Mouse (Mus musculus) forebrain, embryonic 14.5 days (tissue): ENCODE measurements at regions not wholly inside any gene's neighbourhood (a gene's known extent, or its start where the extent isn't known, plus 50 kb on each side); places are given as distances from the start of the nearest gene placed in this dataset.

Experiments used
- ATAC-seq: fragments of 200-750 bp; cut with Nextera tagmentation; 2 replicates; pipeline ENCODE4 v1.8.0; 2017; ENCODE audit warnings: mild to moderate bottlenecking, moderate library complexity
- DNase-seq: peaks from one replicate; pipeline ENCODE4 v3.0.0-alpha.2; 2015; ENCODE audit warnings: low spot score
- H3K27ac ChIP-seq: fragments of 300-500 bp; sonication (generic); 2 replicates; pipeline ENCODE4 v1.5.1; 2014; ENCODE audit warnings: low read depth, mild to moderate bottlenecking, control low read depth, low read length, moderate library complexity
- H3K27me3 ChIP-seq: fragments of 300-500 bp; sonication (generic); replicated peaks from 2 replicates; pipeline ENCODE4 v1.6.1; 2014; ENCODE audit warnings: low read length, control low read depth, mixed read lengths; ENCODE audit not compliant: control insufficient read depth, insufficient read depth
- H3K36me3 ChIP-seq: fragments of 300-500 bp; sonication (generic); 2 replicates; pipeline ENCODE4 v1.6.1; 2014; ENCODE audit warnings: low read length, control low read depth; ENCODE audit not compliant: control insufficient read depth, insufficient read depth
- H3K4me1 ChIP-seq: fragments of 300-500 bp; sonication (generic); 2 replicates; pipeline ENCODE4 v1.6.1; 2014; ENCODE audit warnings: antibody characterized with exemption, low read length, control low read depth; ENCODE audit not compliant: control insufficient read depth, insufficient read depth
- H3K4me2 ChIP-seq: fragments of 300-500 bp; sonication (generic); 2 replicates; pipeline ENCODE4 v1.6.1; 2014; ENCODE audit warnings: mild to moderate bottlenecking, control low read depth, low read length
- H3K4me3 ChIP-seq: fragments of 300-500 bp; sonication (generic); 2 replicates; pipeline ENCODE4 v1.5.1; 2014; ENCODE audit warnings: low read depth, low read length, control low read depth
- H3K9ac ChIP-seq: fragments of 300-500 bp; sonication (generic); 2 replicates; pipeline ENCODE4 v1.6.1; 2014; ENCODE audit warnings: mild to moderate bottlenecking, low read length, control low read depth, moderate library complexity
- H3K9me3 ChIP-seq: fragments of 300-500 bp; sonication (generic); replicated peaks from 2 replicates; pipeline ENCODE4 v1.6.1; 2016; ENCODE audit warnings: low read length, control low read depth, mixed read lengths; ENCODE audit not compliant: control insufficient read depth
- WGBS: fragments of 180-500 bp; shearing (Covaris S2); extraction: QIAGEN DNeasy Blood & Tissue Kit; methylation state at CpG from one replicate; pipeline ENCODE4 v1.1.7; 2014; 5-methylcytosine and 5-hydroxymethylcytosine counted together

- H3K4me2 ChIP-seq: no peak overlapping the region
- H3K36me3 ChIP-seq: no peaks in the 10 kb centered on the region
- WGBS: 51% methylated on average over 7 of the region's 7 CpGs
- H3K4me1 ChIP-seq: peaks cover 28% of the 10 kb centered on the region
- 0 out of 2 replicates have a peak, but pooled peaks cover under 1% of the 10 kb centered on the region for H3K27me3 ChIP-seq
- H3K27ac ChIP-seq: no peak overlapping the region
- peak; percentile 38 for DNase-seq
- H3K9me3 ChIP-seq: no peaks in the 10 kb centered on the region
- H3K4me3 ChIP-seq: no peak overlapping the region
- no peak overlapping the region for H3K9ac ChIP-seq
- ATAC-seq: no peak
Observed at GRCm38 (mm10) chr8:12004241-12004640, 164.0 kb downstream of the Tex29 start.

- H3K4me2 ChIP-seq: no peak overlapping the region
- H3K27me3 ChIP-seq: no peaks in the 10 kb centered on the region
- H3K9me3 ChIP-seq: no peaks in the 10 kb centered on the region
- ATAC-seq: no peak
- WGBS: 88% methylated on average over 3 of the region's 3 CpGs
- no peak overlapping the region for H3K4me3 ChIP-seq
- 0 out of 2 replicates have a peak, but pooled peaks cover 3% of the 10 kb centered on the region for H3K4me1 ChIP-seq
- no peak overlapping the region for H3K9ac ChIP-seq
- no peaks in the 10 kb centered on the region for H3K36me3 ChIP-seq
- no peak for DNase-seq
- no peak overlapping the region for H3K27ac ChIP-seq
Observed at GRCm38 (mm10) chr8:12012769-12013168, 172.5 kb downstream of the Tex29 start.

DNA sequence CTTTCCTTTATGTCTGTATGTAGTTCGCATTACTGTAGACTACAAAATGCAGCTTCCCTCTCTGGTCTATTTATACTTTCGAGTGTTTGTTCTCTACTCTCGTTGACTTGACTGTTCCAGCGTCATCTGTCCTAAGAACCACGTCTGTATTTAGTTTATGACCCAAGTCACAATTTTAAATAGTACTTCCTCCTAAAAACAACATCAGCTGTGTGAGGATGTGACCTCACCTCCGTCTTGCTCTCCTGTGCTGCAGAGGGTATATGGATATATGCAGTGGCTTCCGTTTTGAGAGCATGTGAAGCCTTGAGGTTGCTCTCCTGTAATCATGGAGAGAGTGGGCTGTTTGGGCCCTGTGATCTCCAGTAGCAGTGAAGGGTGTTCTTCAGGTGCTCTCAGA lies 177.5 kb downstream of the Tex29 start:
- Histone ChIP-seq H3K9ac (no peak overlapping the region), H3K9me3 (no peaks in the 10 kb centered on the region), H3K27me3 (no peaks in the 10 kb centered on the region), H3K4me1 (no peaks in the 10 kb centered on the region), H3K36me3 (no peaks in the 10 kb centered on the region), H3K4me3 (no peak overlapping the region), H3K27ac (no peak overlapping the region), H3K4me2 (no peak overlapping the region)
- no peak for DNase-seq
- no peak for ATAC-seq
- 90% methylated on average over 7 of the region's 7 CpGs for WGBS

GRCm38 (mm10) chr8:12019272-12019671 lies 179.0 kb downstream of the Tex29 start:
- Histone ChIP-seq H3K9me3 (no peaks in the 10 kb centered on the region), H3K4me2 (no peak overlapping the region), H3K27me3 (no peaks in the 10 kb centered on the region), H3K27ac (no peak overlapping the region), H3K9ac (no peak overlapping the region), H3K4me3 (no peak overlapping the region), H3K36me3 (no peaks in the 10 kb centered on the region), H3K4me1 (no peaks in the 10 kb centered on the region)
- ATAC-seq: no peak
- 93% methylated on average over 9 of the region's 9 CpGs for WGBS
- DNase-seq: no peak

GRCm38 (mm10) chr8:12023669-12024390 lies 183.6 kb downstream of the Tex29 start:
- Histone ChIP-seq H3K4me3 (no peak overlapping the region), H3K4me2 (no peak overlapping the region), H3K27ac (no peak overlapping the region), H3K4me1 (no peaks in the 10 kb centered on the region), H3K36me3 (no peaks in the 10 kb centered on the region), H3K9me3 (no peaks in the 10 kb centered on the region), H3K9ac (no peak overlapping the region), H3K27me3 (no peaks in the 10 kb centered on the region)
- ATAC-seq: no peak
- WGBS: 80% methylated on average over 4 of the region's 4 CpGs
- no peak for DNase-seq

- no peak overlapping the region for H3K9ac ChIP-seq
- no peak overlapping the region for H3K27ac ChIP-seq
- DNase-seq (peak; percentile 78), ATAC-seq (peak; percentile 60; the same call in 1 of the 2 replicates)
- no peaks in the 10 kb centered on the region for H3K36me3 ChIP-seq
- H3K4me2 ChIP-seq: no peak overlapping the region
- H3K27me3 ChIP-seq: no peaks in the 10 kb centered on the region
- WGBS: 57% methylated on average over 22 of the region's 22 CpGs
- H3K4me3 ChIP-seq: no peak overlapping the region
- H3K9me3 ChIP-seq: no peaks in the 10 kb centered on the region
- peaks cover 12% of the 10 kb centered on the region; the same call in 1 of the 2 replicates for H3K4me1 ChIP-seq
Observed at GRCm38 (mm10) chr8:12030363-12031116, 190.3 kb downstream of the Tex29 start.

DNA sequence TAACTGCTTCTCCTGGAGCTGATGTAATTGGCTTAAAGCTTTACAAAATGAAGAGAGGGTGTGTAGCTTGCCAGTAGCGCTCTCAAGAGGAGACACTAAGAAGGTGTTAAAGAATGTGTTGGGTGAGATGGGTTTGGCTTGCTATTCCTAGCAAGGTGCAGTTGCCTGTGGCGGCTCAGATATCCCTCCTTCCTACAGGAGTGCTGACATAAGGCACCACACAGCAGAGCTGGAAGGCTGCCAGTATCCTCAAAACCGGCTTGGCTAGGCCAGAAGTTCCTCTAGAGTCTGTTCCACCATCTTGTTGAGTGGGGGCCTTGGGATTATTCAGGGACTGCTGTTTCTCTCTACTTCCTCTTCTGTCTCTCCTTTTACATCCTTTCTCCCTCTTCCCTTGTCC lies 191.5 kb downstream of the Tex29 start:
- H3K4me2 ChIP-seq: no peak overlapping the region
- ATAC-seq (peak; percentile 42; the same call in 1 of the 2 replicates), DNase-seq (peak; percentile 77)
- H3K27ac ChIP-seq: no peak overlapping the region
- H3K9ac ChIP-seq: no peak overlapping the region
- peaks cover 12% of the 10 kb centered on the region; the same call in 1 of the 2 replicates for H3K4me1 ChIP-seq
- no peak overlapping the region for H3K4me3 ChIP-seq
- no peaks in the 10 kb centered on the region for H3K9me3 ChIP-seq
- no peaks in the 10 kb centered on the region for H3K27me3 ChIP-seq
- no peaks in the 10 kb centered on the region for H3K36me3 ChIP-seq
- WGBS: 49% methylated on average over 3 of the region's 3 CpGs

GRCm38 (mm10) chr8:12032386-12032785 lies 192.1 kb downstream of the Tex29 start:
- Histone ChIP-seq H3K9me3 (no peaks in the 10 kb centered on the region), H3K36me3 (no peaks in the 10 kb centered on the region), H3K4me2 (no peak overlapping the region), H3K4me3 (no peak overlapping the region), H3K9ac (no peak overlapping the region), H3K27me3 (no peaks in the 10 kb centered on the region), H3K4me1 (peaks cover 12% of the 10 kb centered on the region; the same call in 1 of the 2 replicates), H3K27ac (no peak overlapping the region)
- 97% methylated on average over 3 of the region's 3 CpGs for WGBS
- ATAC-seq (no peak), DNase-seq (no peak)

- H3K9me3 ChIP-seq: no peaks in the 10 kb centered on the region
- peaks cover 5% of the 10 kb centered on the region; the same call in 1 of the 2 replicates for H3K4me1 ChIP-seq
- DNase-seq: no peak
- no peak for ATAC-seq
- H3K27me3 ChIP-seq: no peaks in the 10 kb centered on the region
- H3K4me3 ChIP-seq: no peak overlapping the region
- WGBS: 83% methylated on average over 3 of the region's 3 CpGs
- H3K27ac ChIP-seq: no peak overlapping the region
- no peaks in the 10 kb centered on the region for H3K36me3 ChIP-seq
- no peak overlapping the region for H3K4me2 ChIP-seq
- no peak overlapping the region for H3K9ac ChIP-seq
Observed at GRCm38 (mm10) chr8:12036349-12036748, 196.1 kb downstream of the Tex29 start.
